Mouse (Mus musculus) T-helper 2 cell (primary cell): ENCODE data around the gene Ifrd2.

ENCODE experiments used
- in situ Hi-C: fragments of 300-600 bp; cut with MboI, MseI; formaldehyde crosslinking; loops from one replicate; pipeline ENCODE4 v1.15.1; 2025; ENCODE audit warnings: high pct_unique_total_duplicates

Ifrd2 gene

GRCm38 (mm10) chr9:107596619-107597569, 9.5 kb downstream of the Ifrd2 start:
- in situ Hi-C loops: no loop called here

- in situ Hi-C loops: no loop called here
Measured at GRCm38 (mm10) chr9:107598385-107598784, 10.9 kb downstream of the Ifrd2 start.

- in situ Hi-C loops: no loop called here
Measured at GRCm38 (mm10) chr9:107599433-107599832, 12.0 kb downstream of the Ifrd2 start.

- in situ Hi-C loops: no loop called here
Measured at GRCm38 (mm10) chr9:107599842-107600241, 12.4 kb downstream of the Ifrd2 start.

- in situ Hi-C loops: no loop called here
Measured at GRCm38 (mm10) chr9:107600745-107601144, 13.3 kb downstream of the Ifrd2 start.

- in situ Hi-C loops: no loop called here
Measured at GRCm38 (mm10) chr9:107601275-107601674, 13.8 kb downstream of the Ifrd2 start.

GRCm38 (mm10) chr9:107602068-107602648, 14.7 kb downstream of the Ifrd2 start:
- in situ Hi-C loops: no loop called here

- in situ Hi-C loops: no loop called here
Measured at GRCm38 (mm10) chr9:107603251-107603650, 15.8 kb downstream of the Ifrd2 start.

- in situ Hi-C loops: loop anchor here (5.0 kb wide), 2 partner anchors 37 to 72 kb away; partner anchors contain the start of gene Gnat1
Measured at GRCm38 (mm10) chr9:107605041-107605661, 17.7 kb downstream of the Ifrd2 start.

GRCm38 (mm10) chr9:107606591-107606990, 19.1 kb downstream of the Ifrd2 start:
- in situ Hi-C loops: loop anchor here (5.0 kb wide), 2 partner anchors 36 to 71 kb away; partner anchors contain the start of gene Gnat1

GRCm38 (mm10) chr9:107607036-107607435, 19.6 kb downstream of the Ifrd2 start:
- in situ Hi-C loops: loop anchor here (5.0 kb wide), 2 partner anchors 35 to 70 kb away; partner anchors contain the start of gene Gnat1

GRCm38 (mm10) chr9:107607653-107608245, 20.3 kb downstream of the Ifrd2 start:
- in situ Hi-C loops: loop anchor here (5.0 kb wide), 2 partner anchors 35 to 70 kb away; partner anchors contain the start of gene Gnat1

GRCm38 (mm10) chr9:107608741-107609432, 21.4 kb downstream of the Ifrd2 start, which contains the start of gene Sema3b:
Sema3b (minus strand) TSS chr9:107609229.
- in situ Hi-C loops: loop anchor here (5.0 kb wide), 2 partner anchors 33 to 68 kb away; partner anchors contain the start of gene Gnat1

GRCm38 (mm10) chr9:107609433-107609830, 22.0 kb downstream of the Ifrd2 start:
- in situ Hi-C loops: loop anchor here (5.0 kb wide), 2 partner anchors 33 to 68 kb away; partner anchors contain the start of gene Gnat1

GRCm38 (mm10) chr9:107611456-107612190, 24.2 kb downstream of the Ifrd2 start:
- in situ Hi-C loops: no loop called here

- in situ Hi-C loops: no loop called here
Measured at GRCm38 (mm10) chr9:107612191-107612944, 24.9 kb downstream of the Ifrd2 start.

- in situ Hi-C loops: no loop called here
Measured at GRCm38 (mm10) chr9:107612945-107613569, 25.6 kb downstream of the Ifrd2 start.

- in situ Hi-C loops: no loop called here
Measured at GRCm38 (mm10) chr9:107615035-107615434, 27.6 kb downstream of the Ifrd2 start.

- in situ Hi-C loops: no loop called here
Measured at GRCm38 (mm10) chr9:107617461-107617860, 30.0 kb downstream of the Ifrd2 start.
